Mouse (Mus musculus): ENCODE measurements at regions not wholly inside any gene's neighbourhood (a gene's known extent, or its start where the extent isn't known, plus 50 kb on each side); places are given as distances from the start of the nearest gene placed in this dataset.

GRCm38 (mm10) chr3:147422196-147422595 lies 570.0 kb downstream of the Ttll7 start:
- Histone ChIP-seq H3K4me3 (ENCODE audit: low read depth, low read length) (no peak overlapping the region), H3K9ac (ENCODE audit: low read length) (no peak overlapping the region), H3K27ac (replicated peaks) (no peak overlapping the region), H3K4me2 (replicated peaks; ENCODE audit: low read depth) (no peak overlapping the region), H3K36me3 (ENCODE audit: control insufficient read depth, insufficient read depth, low read length) (no peaks in the 10 kb centered on the region), H3K9me3 (ENCODE audit: control insufficient read depth, low read length) (no peaks in the 10 kb centered on the region), H3K4me1 (replicated peaks; ENCODE audit: control insufficient read depth, insufficient read depth) (no peaks in the 10 kb centered on the region), H3K27me3 (ENCODE audit: control insufficient read depth, insufficient read depth, low read length) (no peaks in the 10 kb centered on the region)
- DNase-seq (ENCODE audit: low spot score) = no peak
- TF ChIP-seq CTCF (IDR thresholded peaks at IDR 0.05; ENCODE audit: low read depth) = no peak
- TF ChIP-seq EP300 (optimal IDR thresholded peaks at IDR 0.05) = no peak
- ATAC-seq (ENCODE audit: low FRiP score, low TSS enrichment) = no peak
- WGBS = 78% methylated on average over 5 of the region's 5 CpGs

GRCm38 (mm10) chr3:147423895-147424575 lies 571.9 kb downstream of the Ttll7 start:
- Histone ChIP-seq H3K4me3 (ENCODE audit: low read depth, low read length) (no peak overlapping the region), H3K4me2 (replicated peaks; ENCODE audit: low read depth) (no peak overlapping the region), H3K4me1 (replicated peaks; ENCODE audit: control insufficient read depth, insufficient read depth) (no peaks in the 10 kb centered on the region), H3K9ac (ENCODE audit: low read length) (no peak overlapping the region), H3K27ac (replicated peaks) (no peak overlapping the region), H3K27me3 (ENCODE audit: control insufficient read depth, insufficient read depth, low read length) (no peaks in the 10 kb centered on the region), H3K9me3 (ENCODE audit: control insufficient read depth, low read length) (no peaks in the 10 kb centered on the region), H3K36me3 (ENCODE audit: control insufficient read depth, insufficient read depth, low read length) (no peaks in the 10 kb centered on the region)
- WGBS = 59% methylated on average over 2 of the region's 2 CpGs
- no peak for DNase-seq (ENCODE audit: low spot score)
- TF ChIP-seq CTCF (IDR thresholded peaks at IDR 0.05; ENCODE audit: low read depth) (no peak), EP300 (optimal IDR thresholded peaks at IDR 0.05) (no peak)
- ATAC-seq (ENCODE audit: low FRiP score, low TSS enrichment) = no peak

- WGBS = 68% methylated on average over 10 of the region's 10 CpGs
- no peak overlapping the region for H3K27ac ChIP-seq (replicated peaks)
- no peak for DNase-seq (ENCODE audit: low spot score)
- no peak overlapping the region for H3K4me3 ChIP-seq (ENCODE audit: low read depth, low read length)
- no peaks in the 10 kb centered on the region for H3K27me3 ChIP-seq (ENCODE audit: control insufficient read depth, insufficient read depth, low read length)
- no peaks in the 10 kb centered on the region for H3K9me3 ChIP-seq (ENCODE audit: control insufficient read depth, low read length)
- H3K4me1 ChIP-seq (replicated peaks; ENCODE audit: control insufficient read depth, insufficient read depth) = no peaks in the 10 kb centered on the region
- no peak overlapping the region for H3K4me2 ChIP-seq (replicated peaks; ENCODE audit: low read depth)
- no peaks in the 10 kb centered on the region for H3K36me3 ChIP-seq (ENCODE audit: control insufficient read depth, insufficient read depth, low read length)
- no peak overlapping the region for H3K9ac ChIP-seq (ENCODE audit: low read length)
- no peak for ATAC-seq (ENCODE audit: low FRiP score, low TSS enrichment)
- TF ChIP-seq CTCF (IDR thresholded peaks at IDR 0.05; ENCODE audit: low read depth) (no peak), EP300 (optimal IDR thresholded peaks at IDR 0.05) (no peak)
Observed at GRCm38 (mm10) chr3:147428837-147429236, 576.7 kb downstream of the Ttll7 start.

GRCm38 (mm10) chr3:147442925-147443690 lies 590.9 kb downstream of the Ttll7 start:
- no peak overlapping the region for H3K4me3 ChIP-seq (ENCODE audit: low read depth, low read length)
- no peaks in the 10 kb centered on the region for H3K4me1 ChIP-seq (replicated peaks; ENCODE audit: control insufficient read depth, insufficient read depth)
- WGBS = 63% methylated on average over 5 of the region's 5 CpGs
- no peak for TF ChIP-seq CTCF (IDR thresholded peaks at IDR 0.05; ENCODE audit: low read depth)
- TF ChIP-seq EP300 (optimal IDR thresholded peaks at IDR 0.05) = no peak
- no peak overlapping the region for H3K9ac ChIP-seq (ENCODE audit: low read length)
- no peak for DNase-seq (ENCODE audit: low spot score)
- no peak overlapping the region for H3K4me2 ChIP-seq (replicated peaks; ENCODE audit: low read depth)
- ATAC-seq (ENCODE audit: low FRiP score, low TSS enrichment) = no peak
- H3K27ac ChIP-seq (replicated peaks) = no peak overlapping the region
- no peaks in the 10 kb centered on the region for H3K9me3 ChIP-seq (ENCODE audit: control insufficient read depth, low read length)
- no peaks in the 10 kb centered on the region for H3K36me3 ChIP-seq (ENCODE audit: control insufficient read depth, insufficient read depth, low read length)
- no peaks in the 10 kb centered on the region for H3K27me3 ChIP-seq (ENCODE audit: control insufficient read depth, insufficient read depth, low read length)

- no peaks in the 10 kb centered on the region for H3K4me1 ChIP-seq (replicated peaks; ENCODE audit: control insufficient read depth, insufficient read depth)
- no peak overlapping the region for H3K27ac ChIP-seq (replicated peaks)
- H3K36me3 ChIP-seq (ENCODE audit: control insufficient read depth, insufficient read depth, low read length) = no peaks in the 10 kb centered on the region
- H3K4me2 ChIP-seq (replicated peaks; ENCODE audit: low read depth) = no peak overlapping the region
- no peak for TF ChIP-seq EP300 (optimal IDR thresholded peaks at IDR 0.05)
- TF ChIP-seq CTCF (IDR thresholded peaks at IDR 0.05; ENCODE audit: low read depth) = no peak
- no peak for DNase-seq (ENCODE audit: low spot score)
- no peak overlapping the region for H3K4me3 ChIP-seq (ENCODE audit: low read depth, low read length)
- no peak overlapping the region for H3K9ac ChIP-seq (ENCODE audit: low read length)
- H3K9me3 ChIP-seq (ENCODE audit: control insufficient read depth, low read length) = no peaks in the 10 kb centered on the region
- no peaks in the 10 kb centered on the region for H3K27me3 ChIP-seq (ENCODE audit: control insufficient read depth, insufficient read depth, low read length)
- no peak for ATAC-seq (ENCODE audit: low FRiP score, low TSS enrichment)
Observed at GRCm38 (mm10) chr3:147443691-147443960, 591.5 kb downstream of the Ttll7 start.

GRCm38 (mm10) chr3:147444005-147444763 lies 592.0 kb downstream of the Ttll7 start:
- no peaks in the 10 kb centered on the region for H3K27me3 ChIP-seq (ENCODE audit: control insufficient read depth, insufficient read depth, low read length)
- no peaks in the 10 kb centered on the region for H3K4me1 ChIP-seq (replicated peaks; ENCODE audit: control insufficient read depth, insufficient read depth)
- H3K4me2 ChIP-seq (replicated peaks; ENCODE audit: low read depth) = no peak overlapping the region
- no peaks in the 10 kb centered on the region for H3K9me3 ChIP-seq (ENCODE audit: control insufficient read depth, low read length)
- H3K4me3 ChIP-seq (ENCODE audit: low read depth, low read length) = no peak overlapping the region
- H3K36me3 ChIP-seq (ENCODE audit: control insufficient read depth, insufficient read depth, low read length) = no peaks in the 10 kb centered on the region
- WGBS = 89% methylated on average over 10 of the region's 10 CpGs
- no peak overlapping the region for H3K27ac ChIP-seq (replicated peaks)
- DNase-seq (ENCODE audit: low spot score) = no peak
- H3K9ac ChIP-seq (ENCODE audit: low read length) = no peak overlapping the region
- ATAC-seq (ENCODE audit: low FRiP score, low TSS enrichment) = no peak
- TF ChIP-seq EP300 (optimal IDR thresholded peaks at IDR 0.05) (no peak), CTCF (IDR thresholded peaks at IDR 0.05; ENCODE audit: low read depth) (no peak)
